Comparison of ENCODE assay signal across 7 mouse cellular contexts in genomic region chr8:85526105-85526504, GRCm38 (mm10). TPM values are rescaled to one million over a fixed set of nuclear protein-coding genes. Genes with fewer than 3 reads are reported as not detected.
A peak's percentile ranks its signal among the peaks of the same experiment; 100 is the strongest.
DNase-seq lines count a peak whose midpoint lies in the region; ATAC-seq and TF ChIP-seq lines count a peak whose summit lies in the region.

No protein-coding gene starts in this region.

- no peak overlapping the region for H3K27ac ChIP-seq in hindbrain, postnatal 0 days
- H3K27ac ChIP-seq in liver, embryonic 14.5 days, result no peak overlapping the region

- TF ChIP-seq CTCF in hindbrain, postnatal 0 days (IDR thresholded peaks at IDR 0.05; ENCODE audit: low read depth), result peak; percentile 93
- peak; percentile 90 for TF ChIP-seq CTCF in liver, embryonic 14.5 days (IDR thresholded peaks at IDR 0.05; ENCODE audit: low read depth)

- peaks cover 37% of the 10 kb centered on the region for H3K36me3 ChIP-seq in hindbrain, postnatal 0 days (ENCODE audit: insufficient read depth, low read length)
- no peaks in the 10 kb centered on the region for H3K36me3 ChIP-seq in liver, embryonic 14.5 days (replicated peaks; ENCODE audit: control insufficient read depth, insufficient read depth, low read depth)

- no peak for TF ChIP-seq EP300 in liver, embryonic 14.5 days (IDR thresholded peaks at IDR 0.05; ENCODE audit: low read depth)

- no peaks in the 10 kb centered on the region for H3K9me3 ChIP-seq in hindbrain, postnatal 0 days (ENCODE audit: low read length)
- no peaks in the 10 kb centered on the region for H3K9me3 ChIP-seq in liver, embryonic 14.5 days (ENCODE audit: control insufficient read depth, low read length)

- H3K9ac ChIP-seq in hindbrain, postnatal 0 days (replicated peaks; ENCODE audit: low read length), result no peak overlapping the region
- H3K9ac ChIP-seq in liver, embryonic 14.5 days (replicated peaks), result no peak overlapping the region

- H3K4me2 ChIP-seq in hindbrain, postnatal 0 days (ENCODE audit: low read depth, low read length), result no peak overlapping the region
- H3K4me2 ChIP-seq in liver, embryonic 14.5 days (ENCODE audit: low read depth), result no peak overlapping the region

- H3K4me3 ChIP-seq in hindbrain, postnatal 0 days (ENCODE audit: low read length), result no peak overlapping the region
- no peak overlapping the region for H3K4me3 ChIP-seq in liver, embryonic 14.5 days (ENCODE audit: insufficient read depth in 1 of 2, low read depth in 2 of 2, low read length in 2 of 2)

- WGBS in hindbrain, postnatal 0 days, result 33% methylated on average over 6 of the region's 6 CpGs
- WGBS in liver, embryonic 14.5 days (ENCODE audit: insufficient replicate concordance), result 17% methylated on average over 6 of the region's 6 CpGs

- DNase-seq in ovary, postnatal 14 days (ENCODE audit: low spot score), result peak; percentile 53
- DNase-seq in ovary, adult 18-20 months (ENCODE audit: low spot score), result no peak
- DNase-seq in ZHBTc4 (ENCODE audit: low read depth, low spot score), result peak; percentile 83
- DNase-seq in cerebellum, postnatal 36 days, result peak; percentile 59 to 64
- peak; percentile 80 for DNase-seq in hindbrain, postnatal 0 days (ENCODE audit: low spot score)
- DNase-seq in liver, embryonic 14.5 days (ENCODE audit: low read depth in 3 of 3, low spot score in 3 of 3), result peak; percentile 10 to 36 (median 31)
- DNase-seq in right cerebral cortex, postnatal 25 days, result peak; percentile 62

- no peak for ATAC-seq in hindbrain, postnatal 0 days
- no peak for ATAC-seq in liver, embryonic 14.5 days (ENCODE audit: insufficient read depth)

- H3K4me1 ChIP-seq in hindbrain, postnatal 0 days (ENCODE audit: insufficient read depth, low read length), result no peaks in the 10 kb centered on the region
- peaks cover 0 to 4% of the 10 kb centered on the region in 2 experiments; a peak in 1 of 4 replicates for H3K4me1 ChIP-seq in liver, embryonic 14.5 days (replicated peaks; ENCODE audit: control insufficient read depth in 2 of 2, insufficient read depth in 2 of 2, low read length in 1 of 2)

- no peaks in the 10 kb centered on the region for H3K27me3 ChIP-seq in hindbrain, postnatal 0 days (ENCODE audit: insufficient read depth, low read length)
- H3K27me3 ChIP-seq in liver, embryonic 14.5 days (ENCODE audit: control insufficient read depth, insufficient read depth, low read length), result no peaks in the 10 kb centered on the region

RNA-seq across cellular contexts. Expression of gene Dnaja2, which starts 29.0 kb away (rescaled TPM):
- 43.9 and 56.7 TPM in 2 replicates for total RNA-seq in hindbrain, postnatal 0 days (2014; rRNA removed)
- polyA plus RNA-seq in hindbrain, postnatal 0 days (2015; fragmentation: Nextera tagmentation; extraction: Ambion mirVana), result 155 and 156 TPM in 2 replicates
- 12.6 and 26.9 TPM in 2 replicates for polyA plus RNA-seq in liver, embryonic 14.5 days (2012; rRNA removed)
- polyA plus RNA-seq in liver, embryonic 14.5 days (2014; fragmentation: Nextera tagmentation; extraction: Ambion mirVana), result 73.3 and 76.2 TPM in 2 replicates

RNA-seq across cellular contexts. Expression of gene Gpt2, which starts 33.7 kb away (rescaled TPM):
- total RNA-seq in hindbrain, postnatal 0 days (2014; rRNA removed), result 99.4 and 107 TPM in 2 replicates
- 43.2 and 46.4 TPM in 2 replicates for polyA plus RNA-seq in hindbrain, postnatal 0 days (2015; fragmentation: Nextera tagmentation; extraction: Ambion mirVana)
- polyA plus RNA-seq in liver, embryonic 14.5 days (2012; rRNA removed), result 8.1 and 8.7 TPM in 2 replicates
- polyA plus RNA-seq in liver, embryonic 14.5 days (2014; fragmentation: Nextera tagmentation; extraction: Ambion mirVana), result 13.1 and 15.5 TPM in 2 replicates
